Mouse (Mus musculus): ENCODE results near the gene Usp2. TPM values are rescaled to one million over a fixed set of nuclear protein-coding genes. Genes with fewer than 3 reads are reported as not detected.

The Usp2 gene
- polyA plus RNA-seq (2014; fragmentation: Illumina TruSeq; extraction: RNeasy Lipid Tissue Mini Kit (QIAGEN cat#74804); ENCODE audit: low read depth, low replicate concordance) = 28.8 TPM

GRCm38 (mm10) chr9:44066785-44067225 lies at the start of gene Usp2:
Gene Usp2, plus strand, starts transcription at chr9:44067021.

GRCm38 (mm10) chr9:44042836-44043707 lies 23.7 kb upstream of the Usp2 start, which contains the start of gene Thy1:
Gene Thy1, plus strand, starts transcription at chr9:44043384.

GRCm38 (mm10) chr9:44101490-44101889 lies 34.7 kb downstream of the Usp2 start, which contains the start of gene Mfrp:
Gene Mfrp, plus strand, starts transcription at chr9:44101729.

GRCm38 (mm10) chr9:44107110-44107509 lies 40.3 kb downstream of the Usp2 start, which contains the start of gene C1qtnf5:
Gene C1qtnf5, plus strand, starts transcription at chr9:44107245.

GRCm38 (mm10) chr9:44113105-44113789 lies 46.4 kb downstream of the Usp2 start, which contains the start of the genes Gm49380 and Rnf26:
Gene Gm49380, minus strand, starts transcription at chr9:44113500.
Gene Rnf26, minus strand, starts transcription at chr9:44113517.

GRCm38 (mm10) chr9:44134101-44134850 lies 67.5 kb downstream of the Usp2 start, which contains the start of gene Mcam:
Gene Mcam, plus strand, starts transcription at chr9:44134469.

Other genes with a start within 250 kb of the Usp2 start
- 29.5 TPM for gene Thy1, start 23.6 kb upstream of the Usp2 start, polyA plus RNA-seq (2014; fragmentation: Illumina TruSeq; extraction: RNeasy Lipid Tissue Mini Kit (QIAGEN cat#74804); ENCODE audit: low read depth, low replicate concordance)
- gene Mfrp, start 34.7 kb downstream of the Usp2 start, polyA plus RNA-seq (2014; fragmentation: Illumina TruSeq; extraction: RNeasy Lipid Tissue Mini Kit (QIAGEN cat#74804); ENCODE audit: low read depth, low replicate concordance) = 63.7 TPM
- gene C1qtnf5, start 40.2 kb downstream of the Usp2 start, polyA plus RNA-seq (2014; fragmentation: Illumina TruSeq; extraction: RNeasy Lipid Tissue Mini Kit (QIAGEN cat#74804); ENCODE audit: low read depth, low replicate concordance) = 22.6 TPM
- 0.19 TPM for gene Gm49380, start 46.5 kb downstream of the Usp2 start, polyA plus RNA-seq (2014; fragmentation: Illumina TruSeq; extraction: RNeasy Lipid Tissue Mini Kit (QIAGEN cat#74804); ENCODE audit: low read depth, low replicate concordance)
- 17.6 TPM for gene Rnf26, start 46.5 kb downstream of the Usp2 start, polyA plus RNA-seq (2014; fragmentation: Illumina TruSeq; extraction: RNeasy Lipid Tissue Mini Kit (QIAGEN cat#74804); ENCODE audit: low read depth, low replicate concordance)
- 166 TPM for gene Mcam, start 67.4 kb downstream of the Usp2 start, polyA plus RNA-seq (2014; fragmentation: Illumina TruSeq; extraction: RNeasy Lipid Tissue Mini Kit (QIAGEN cat#74804); ENCODE audit: low read depth, low replicate concordance)
- 17.4 TPM for gene Cbl, start 167.0 kb downstream of the Usp2 start, polyA plus RNA-seq (2014; fragmentation: Illumina TruSeq; extraction: RNeasy Lipid Tissue Mini Kit (QIAGEN cat#74804); ENCODE audit: low read depth, low replicate concordance)
- 32.6 TPM for gene Ccdc153, start 173.7 kb downstream of the Usp2 start, polyA plus RNA-seq (2014; fragmentation: Illumina TruSeq; extraction: RNeasy Lipid Tissue Mini Kit (QIAGEN cat#74804); ENCODE audit: low read depth, low replicate concordance)
- 3.3 TPM for gene Pdzd3, start 184.4 kb downstream of the Usp2 start, polyA plus RNA-seq (2014; fragmentation: Illumina TruSeq; extraction: RNeasy Lipid Tissue Mini Kit (QIAGEN cat#74804); ENCODE audit: low read depth, low replicate concordance)
- gene Nlrx1, start 201.6 kb downstream of the Usp2 start, polyA plus RNA-seq (2014; fragmentation: Illumina TruSeq; extraction: RNeasy Lipid Tissue Mini Kit (QIAGEN cat#74804); ENCODE audit: low read depth, low replicate concordance) = 17.3 TPM
- gene Abcg4, start 221.6 kb downstream of the Usp2 start, polyA plus RNA-seq (2014; fragmentation: Illumina TruSeq; extraction: RNeasy Lipid Tissue Mini Kit (QIAGEN cat#74804); ENCODE audit: low read depth, low replicate concordance) = 2.2 TPM
- gene Hinfp, start 238.7 kb downstream of the Usp2 start, polyA plus RNA-seq (2014; fragmentation: Illumina TruSeq; extraction: RNeasy Lipid Tissue Mini Kit (QIAGEN cat#74804); ENCODE audit: low read depth, low replicate concordance) = 14.7 TPM

All from adipose tissue, adult 10 weeks (tissue).